Comparison of ENCODE assay signal across 14 mouse cellular contexts in genomic region chr5:107082011-107082410, GRCm38 (mm10).
"Had no signal": no experiment of that assay in that cellular context is flagged by ENCODE, and none has a peak within 500 bp of the region (broad histone marks: within the 10 kb centered on the region; RNA-seq: fewer than 3 reads in every experiment).

No protein-coding gene starts in this region.

- H3K9me3 ChIP-seq: intestine, embryonic 15.5 days; liver, embryonic 12.5 days; midbrain, embryonic 12.5 days; neural tube, embryonic 13.5 days had no signal

- ATAC-seq: intestine, embryonic 15.5 days; liver, embryonic 12.5 days; midbrain, embryonic 16.5 days had no signal

- H3K36me3 ChIP-seq: intestine, embryonic 15.5 days; liver, embryonic 12.5 days; midbrain, embryonic 12.5 days; neural tube, embryonic 13.5 days had no signal

- DNase-seq: left cerebral cortex, postnatal 4 days; lung, postnatal 14 days; retina, postnatal 1 day; right cerebral cortex, postnatal 4 days; spleen, adult 18-20 months; thymus, adult 18-20 months; thymus, postnatal 14 days had no signal

- H3K4me2 ChIP-seq: intestine, embryonic 15.5 days; liver, embryonic 12.5 days; lung, embryonic 14.5 days; midbrain, embryonic 12.5 days; neural tube, embryonic 13.5 days had no signal

- H3K27me3 ChIP-seq: intestine, embryonic 15.5 days; liver, embryonic 12.5 days; midbrain, embryonic 12.5 days; neural tube, embryonic 13.5 days had no signal

- H3K4me3 ChIP-seq: intestine, embryonic 15.5 days; layer of hippocampus, adult 2 months; liver, embryonic 12.5 days; midbrain, embryonic 12.5 days; neural tube, embryonic 13.5 days had no signal

- H3K27ac ChIP-seq: intestine, embryonic 15.5 days; layer of hippocampus, adult 2 months; liver, embryonic 12.5 days; midbrain, embryonic 12.5 days; neural tube, embryonic 13.5 days had no signal

- H3K9ac ChIP-seq: intestine, embryonic 15.5 days; liver, embryonic 12.5 days; lung, embryonic 14.5 days; midbrain, embryonic 12.5 days; neural tube, embryonic 13.5 days had no signal
